Mouse (Mus musculus) lung, postnatal 0 days (tissue): ENCODE measurements around the gene Rpf1. TPM values are rescaled to one million over a fixed set of nuclear protein-coding genes. Genes with fewer than 3 reads are reported as not detected.
A peak's percentile ranks its signal among the peaks of the same experiment; 100 is the strongest.

Experiments
- ATAC-seq: fragments of 200-750 bp; cut with Nextera tagmentation; 2 replicates; pipeline ENCODE4 v1.8.0; 2017; ENCODE audit warnings: moderate library complexity
- DNase-seq: peaks from one replicate; pipeline ENCODE4 v3.0.0-alpha.2; 2016; ENCODE audit warnings: low spot score
- H3K27ac ChIP-seq: fragments of 300-500 bp; sonication (generic); 2 replicates; pipeline ENCODE4 v1.5.1; 2014; ENCODE audit warnings: antibody characterized with exemption, mild to moderate bottlenecking, low read length, mixed read lengths
- H3K27me3 ChIP-seq: fragments of 300-500 bp; sonication (generic); replicated peaks from 2 replicates; pipeline ENCODE4 v1.6.1; 2014; ENCODE audit warnings: low read length, mixed read lengths; ENCODE audit not compliant: insufficient read depth
- H3K36me3 ChIP-seq: fragments of 300-500 bp; sonication (generic); 2 replicates; pipeline ENCODE4 v1.6.1; 2014; ENCODE audit warnings: low read length, mixed read lengths; ENCODE audit not compliant: insufficient read depth
- H3K4me1 ChIP-seq: fragments of 300-500 bp; sonication (generic); 2 replicates; pipeline ENCODE4 v1.6.1; 2014; ENCODE audit warnings: antibody characterized with exemption, low read depth, low read length, mixed read lengths; ENCODE audit not compliant: insufficient read depth
- H3K4me2 ChIP-seq: fragments of 300-500 bp; sonication (generic); replicated peaks from 2 replicates; pipeline ENCODE4 v1.6.1; 2014; ENCODE audit warnings: low read depth, mild to moderate bottlenecking, low read length, moderate library complexity, mixed read lengths
- H3K4me3 ChIP-seq: fragments of 300-500 bp; sonication (generic); 2 replicates; pipeline ENCODE4 v1.5.1; 2014; ENCODE audit warnings: low read depth, low read length
- H3K9ac ChIP-seq: fragments of 300-500 bp; sonication (generic); replicated peaks from 2 replicates; pipeline ENCODE4 v1.6.1; 2014; ENCODE audit warnings: low read depth, mild to moderate bottlenecking
- H3K9me3 ChIP-seq: fragments of 300-500 bp; sonication (generic); 2 replicates; pipeline ENCODE4 v1.6.1; 2016; ENCODE audit warnings: low read length, mixed read lengths
- CTCF ChIP-seq: IDR thresholded peaks from 2 replicates; pipeline ENCODE4 v1.5.1; 2016; ENCODE audit warnings: antibody characterized with exemption, mild to moderate bottlenecking
- EP300 ChIP-seq: IDR thresholded peaks from 2 replicates; pipeline ENCODE4 v1.6.1; 2016; ENCODE audit warnings: antibody characterized with exemption, mild to moderate bottlenecking, control low read depth
- WGBS: fragments of 180-500 bp; shearing (Covaris S2); extraction: QIAGEN DNeasy Blood & Tissue Kit; methylation state at CpG from one replicate; pipeline ENCODE4 v1.1.7; 2014; 5-methylcytosine and 5-hydroxymethylcytosine counted together
- polyA plus RNA-seq: library from polyadenylated mRNA; unstranded; fragments of >200 nt; fragmentation: Nextera tagmentation; extraction: Ambion mirVana; gene quantifications from 2 replicates; pipeline ENCODE4 v1.2.1, GENCODE M21; 2015

The Rpf1 gene
- polyA plus RNA-seq, 1 experiment from 2014 or later: 39.8 TPM

GRCm38 (mm10) chr3:146506711-146507110, 14.5 kb downstream of the Rpf1 start:
- Histone ChIP-seq H3K4me2 (no peak overlapping the region), H3K4me1 (no peaks in the 10 kb centered on the region; the same call in 1 of the 2 replicates), H3K27me3 (no peaks in the 10 kb centered on the region), H3K27ac (no peak overlapping the region), H3K4me3 (no peak overlapping the region), H3K36me3 (peaks cover 30% of the 10 kb centered on the region), H3K9ac (no peak overlapping the region), H3K9me3 (no peaks in the 10 kb centered on the region)
- 96% methylated on average over 7 of the region's 7 CpGs for WGBS
- ATAC-seq (no peak), DNase-seq (no peak)
- TF ChIP-seq EP300 (no peak), CTCF (no peak)

- peak overlapping the region; percentile 64 for H3K4me2 ChIP-seq
- no peaks in the 10 kb centered on the region for H3K9me3 ChIP-seq
- WGBS: 27% methylated on average over 5 of the region's 5 CpGs
- ATAC-seq (peak; percentile 24), DNase-seq (peak; percentile 83)
- peak overlapping the region; percentile 99 for H3K27ac ChIP-seq
- H3K4me3 ChIP-seq: peak overlapping the region; percentile 96
- peaks cover 12% of the 10 kb centered on the region; the same call in 1 of the 2 replicates for H3K36me3 ChIP-seq
- no peaks in the 10 kb centered on the region for H3K27me3 ChIP-seq
- H3K4me1 ChIP-seq: peaks cover 3% of the 10 kb centered on the region; the same call in 1 of the 2 replicates
- H3K9ac ChIP-seq: peak overlapping the region; percentile 94; the same call in 1 of the 2 replicates
- TF ChIP-seq EP300: peak; percentile 70
- TF ChIP-seq CTCF: no peak
Measured at GRCm38 (mm10) chr3:146501601-146502123, 19.6 kb downstream of the Rpf1 start.

- Histone ChIP-seq H3K4me2 (peak overlapping the region; percentile 64), H3K9me3 (no peaks in the 10 kb centered on the region), H3K4me3 (peak overlapping the region; percentile 96), H3K36me3 (0 out of 2 replicates have a peak, but pooled peaks cover 5% of the 10 kb centered on the region), H3K27me3 (no peaks in the 10 kb centered on the region), H3K4me1 (peaks cover 3% of the 10 kb centered on the region; the same call in 1 of the 2 replicates), H3K27ac (peak overlapping the region; percentile 99), H3K9ac (peak overlapping the region; percentile 94)
- TF ChIP-seq EP300 (no peak), CTCF (no peak)
- DNase-seq (no peak), ATAC-seq (no peak)
- 3% methylated on average over 5 of the region's 5 CpGs for WGBS
Measured at GRCm38 (mm10) chr3:146500810-146501201, 20.4 kb downstream of the Rpf1 start.

GRCm38 (mm10) chr3:146500003-146500809, 21.0 kb downstream of the Rpf1 start:
- TF ChIP-seq EP300: no peak; the same call in 1 of the 2 replicates
- H3K4me3 ChIP-seq: peak overlapping the region; percentile 96
- peak overlapping the region; percentile 64 for H3K4me2 ChIP-seq
- no peaks in the 10 kb centered on the region for H3K27me3 ChIP-seq
- H3K4me1 ChIP-seq: peaks cover 3% of the 10 kb centered on the region; the same call in 1 of the 2 replicates
- H3K9me3 ChIP-seq: no peaks in the 10 kb centered on the region
- peak overlapping the region; percentile 99 for H3K27ac ChIP-seq
- DNase-seq (peak; percentile 78), ATAC-seq (peak; percentile 72)
- WGBS: under 1% methylated on average over 32 of the region's 57 CpGs
- H3K36me3 ChIP-seq: no peaks in the 10 kb centered on the region
- peak overlapping the region; percentile 94 for H3K9ac ChIP-seq

- Histone ChIP-seq H3K36me3 (no peaks in the 10 kb centered on the region), H3K27ac (peak within 1 kb of the TSS; percentile 99), H3K9me3 (no peaks in the 10 kb centered on the region), H3K27me3 (no peaks in the 10 kb centered on the region), H3K4me1 (peaks cover 3% of the 10 kb centered on the region; the same call in 1 of the 2 replicates), H3K9ac (peak within 1 kb of the TSS; percentile 94), H3K4me3 (peak within 1 kb of the TSS; percentile 96), H3K4me2 (peak within 1 kb of the TSS; percentile 64)
- WGBS: 1% methylated on average over 20 of the region's 88 CpGs
- ATAC-seq (peak; percentile 95), DNase-seq (peak; percentile 97)
- no peak for TF ChIP-seq EP300
- TF ChIP-seq CTCF: 0 out of 2 replicates have a peak, but pooled peaks have one; percentile 3
Measured at GRCm38 (mm10) chr3:146499431-146500002, 21.7 kb downstream of the Rpf1 start, which contains the start of the genes Spata1 and Gng5. Spata1 (minus strand) TSS chr3:146499753. Gng5 (plus strand) TSS chr3:146499807.

- peaks cover 3% of the 10 kb centered on the region; the same call in 1 of the 2 replicates for H3K4me1 ChIP-seq
- TF ChIP-seq EP300 (no peak), CTCF (no peak)
- H3K4me2 ChIP-seq: peak overlapping the region; percentile 64
- 2% methylated on average over 13 of the region's 13 CpGs for WGBS
- no peaks in the 10 kb centered on the region for H3K27me3 ChIP-seq
- peak overlapping the region; percentile 94 for H3K9ac ChIP-seq
- ATAC-seq (no peak), DNase-seq (no peak)
- peak overlapping the region; percentile 99 for H3K27ac ChIP-seq
- peak overlapping the region; percentile 96 for H3K4me3 ChIP-seq
- no peaks in the 10 kb centered on the region for H3K9me3 ChIP-seq
- H3K36me3 ChIP-seq: no peaks in the 10 kb centered on the region
Measured at GRCm38 (mm10) chr3:146498989-146499388, 22.2 kb downstream of the Rpf1 start.
